Mouse (Mus musculus) retina, adult 2 months (tissue): ENCODE data around the gene Gck.

Source experiments
- DNase-seq: peaks from one replicate; pipeline ENCODE4 v3.0.0-alpha.2; 2012; ENCODE audit warnings: low read depth, low spot score

Gene Gck

GRCm38 (mm10) chr11:5877421-5877820 lies 72.5 kb downstream of the Gck start:
- no peak for DNase-seq

DNA sequence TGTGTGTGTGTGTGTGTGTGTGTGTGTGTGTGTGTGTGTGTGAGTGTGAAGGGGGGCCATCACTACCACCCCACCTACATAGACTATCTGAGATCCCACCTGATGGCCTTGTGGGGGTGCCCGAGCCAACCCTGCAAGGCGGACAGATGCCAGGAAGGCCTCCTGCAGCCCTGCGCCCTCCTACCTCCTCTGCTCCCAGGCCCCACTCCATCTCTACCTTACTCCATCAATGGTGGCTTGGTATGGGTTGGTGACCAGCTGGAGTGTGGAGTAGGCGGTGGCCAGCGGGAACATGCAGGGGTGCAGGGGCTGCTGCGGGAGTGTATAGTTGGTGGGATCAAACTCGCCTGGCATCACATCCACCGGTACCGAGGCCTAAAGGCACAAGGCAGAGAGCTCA lies 76.7 kb downstream of the Gck start:
- DNase-seq: no peak

DNA sequence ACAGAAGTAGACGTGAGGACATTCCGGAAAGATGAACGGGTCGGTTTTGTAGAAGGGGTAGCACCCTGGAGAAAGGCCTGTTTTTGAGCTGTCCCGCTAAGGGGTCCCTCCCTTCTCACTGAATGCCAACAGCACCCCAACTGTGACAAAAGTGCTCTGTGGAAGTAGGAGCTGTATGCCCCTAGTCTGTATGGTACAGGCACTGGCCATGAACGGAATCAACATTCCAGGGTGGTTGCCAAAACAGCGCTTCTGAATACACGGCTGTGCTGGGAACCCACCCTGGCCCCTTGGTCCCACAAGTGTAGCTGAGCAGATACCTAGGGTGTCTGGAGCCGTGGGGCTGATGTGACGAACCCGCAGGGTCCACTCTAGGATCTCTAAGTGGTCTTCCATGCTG lies 77.2 kb downstream of the Gck start:
- DNase-seq: no peak

- no peak for DNase-seq
Measured at GRCm38 (mm10) chr11:5870069-5870468, 79.8 kb downstream of the Gck start.

- no peak for DNase-seq
Measured at GRCm38 (mm10) chr11:5869331-5869730, 80.5 kb downstream of the Gck start.

DNA sequence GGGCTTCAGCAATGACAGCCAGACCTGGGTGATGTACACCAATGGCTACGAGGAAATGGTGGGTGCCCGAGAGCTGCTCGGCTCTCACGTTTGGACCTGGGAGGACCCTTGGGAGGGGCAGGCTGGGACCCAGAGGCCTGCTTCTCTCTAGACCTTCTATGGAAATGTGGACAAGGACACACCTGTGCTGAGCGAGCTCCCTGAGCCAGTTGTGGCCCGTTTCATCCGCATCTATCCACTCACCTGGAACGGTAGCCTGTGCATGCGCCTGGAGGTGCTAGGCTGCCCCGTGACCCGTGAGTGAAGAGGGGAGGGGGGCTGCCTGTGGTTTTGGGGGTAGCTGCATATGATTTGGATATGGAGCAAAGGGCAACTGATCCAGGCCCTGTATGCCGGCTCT lies 81.6 kb downstream of the Gck start:
- no peak for DNase-seq

- DNase-seq: no peak
Measured at GRCm38 (mm10) chr11:5867196-5867595, 82.7 kb downstream of the Gck start.

GRCm38 (mm10) chr11:5862394-5863105 lies 87.3 kb downstream of the Gck start:
- no peak for DNase-seq

GRCm38 (mm10) chr11:5861678-5862393 lies 88.0 kb downstream of the Gck start, which contains the start of gene Aebp1:
Gene Aebp1 (plus strand): TSS chr11:5861947.
- DNase-seq: no peak

GRCm38 (mm10) chr11:5860639-5861038 lies 89.2 kb downstream of the Gck start:
- DNase-seq: no peak

- DNase-seq: no peak
Measured at GRCm38 (mm10) chr11:5859883-5860550, 89.9 kb downstream of the Gck start.

DNA sequence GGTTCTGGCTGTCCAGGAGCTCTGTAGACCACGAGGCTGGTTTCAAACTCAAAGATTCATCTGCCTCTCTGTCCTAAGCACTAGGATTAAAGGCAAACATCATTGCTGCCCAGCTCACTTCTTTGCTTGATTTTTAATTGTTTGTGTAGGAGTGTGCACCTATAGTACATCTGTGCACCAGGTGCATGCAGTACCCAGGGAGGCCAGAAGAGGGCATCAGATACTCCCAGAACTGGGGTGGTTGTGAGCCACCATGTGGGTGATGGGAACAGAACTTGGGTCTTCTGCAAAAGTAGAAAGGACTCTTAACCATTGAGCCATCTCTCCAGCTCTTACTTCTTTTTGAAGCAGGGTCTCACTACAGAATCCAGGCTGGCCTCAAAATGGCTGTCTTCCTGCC lies 91.2 kb downstream of the Gck start:
- no peak for DNase-seq

- no peak for DNase-seq
Measured at GRCm38 (mm10) chr11:5856479-5857130, 93.3 kb downstream of the Gck start.

- DNase-seq: no peak
Measured at GRCm38 (mm10) chr11:5855902-5856301, 94.0 kb downstream of the Gck start.

GRCm38 (mm10) chr11:5855481-5855880 lies 94.4 kb downstream of the Gck start:
- no peak for DNase-seq

GRCm38 (mm10) chr11:5852314-5852713 lies 97.6 kb downstream of the Gck start:
- DNase-seq: no peak

GRCm38 (mm10) chr11:5851021-5851736 lies 98.7 kb downstream of the Gck start:
- no peak for DNase-seq
